Mouse (Mus musculus) intestine, postnatal 0 days (tissue): ENCODE measurements at regions not wholly inside any gene's neighbourhood (a gene's known extent, or its start where the extent isn't known, plus 50 kb on each side); places are given as distances from the start of the nearest gene placed in this dataset.

Source experiments
- ATAC-seq: fragments of 200-750 bp; cut with Nextera tagmentation; 2 replicates; pipeline ENCODE4 v1.8.0; 2017; ENCODE audit warnings: mild to moderate bottlenecking, moderate TSS enrichment, moderate library complexity
- H3K27ac ChIP-seq: fragments of 300-500 bp; sonication (generic); 2 replicates; pipeline ENCODE4 v1.5.1; 2014; ENCODE audit warnings: mild to moderate bottlenecking, low read depth, low read length, moderate library complexity
- H3K27me3 ChIP-seq: fragments of 300-500 bp; sonication (generic); replicated peaks from 2 replicates; pipeline ENCODE4 v1.6.1; 2014; ENCODE audit warnings: low read length, mixed read lengths; ENCODE audit not compliant: control insufficient read depth, insufficient read depth
- H3K36me3 ChIP-seq: fragments of 300-500 bp; sonication (generic); 2 replicates; pipeline ENCODE4 v1.6.1; 2014; ENCODE audit warnings: mild to moderate bottlenecking, moderate library complexity; ENCODE audit not compliant: control insufficient read depth, insufficient read depth
- H3K4me1 ChIP-seq: fragments of 300-500 bp; sonication (generic); replicated peaks from 2 replicates; pipeline ENCODE4 v1.6.1; 2014; ENCODE audit warnings: antibody characterized with exemption, low read length, mixed read lengths; ENCODE audit not compliant: control insufficient read depth, insufficient read depth
- H3K4me2 ChIP-seq: fragments of 300-500 bp; sonication (generic); replicated peaks from 2 replicates; pipeline ENCODE4 v1.6.1; 2014; ENCODE audit warnings: low read depth, mild to moderate bottlenecking, moderate library complexity
- H3K4me3 ChIP-seq: fragments of 300-500 bp; sonication (generic); 2 replicates; pipeline ENCODE4 v1.5.1; 2014; ENCODE audit warnings: low read depth, low read length
- H3K9ac ChIP-seq: fragments of 300-500 bp; sonication (generic); 2 replicates; pipeline ENCODE4 v1.6.1; 2014; ENCODE audit warnings: mild to moderate bottlenecking, low read depth, low read length
- H3K9me3 ChIP-seq: fragments of 300-500 bp; sonication (generic); 2 replicates; pipeline ENCODE4 v1.6.1; 2016; ENCODE audit warnings: mixed run types; ENCODE audit not compliant: control insufficient read depth
- CTCF ChIP-seq: sonication (generic); IDR thresholded peaks from 2 replicates; pipeline ENCODE4 v1.5.1; 2016; ENCODE audit warnings: low read depth, mild to moderate bottlenecking, control low read depth, antibody characterized with exemption, moderate library complexity
- WGBS: fragments of 180-500 bp; shearing (Covaris S2); extraction: QIAGEN DNeasy Blood & Tissue Kit; methylation state at CpG from one replicate; pipeline ENCODE4 v1.1.7; 2014; 5-methylcytosine and 5-hydroxymethylcytosine counted together

DNA sequence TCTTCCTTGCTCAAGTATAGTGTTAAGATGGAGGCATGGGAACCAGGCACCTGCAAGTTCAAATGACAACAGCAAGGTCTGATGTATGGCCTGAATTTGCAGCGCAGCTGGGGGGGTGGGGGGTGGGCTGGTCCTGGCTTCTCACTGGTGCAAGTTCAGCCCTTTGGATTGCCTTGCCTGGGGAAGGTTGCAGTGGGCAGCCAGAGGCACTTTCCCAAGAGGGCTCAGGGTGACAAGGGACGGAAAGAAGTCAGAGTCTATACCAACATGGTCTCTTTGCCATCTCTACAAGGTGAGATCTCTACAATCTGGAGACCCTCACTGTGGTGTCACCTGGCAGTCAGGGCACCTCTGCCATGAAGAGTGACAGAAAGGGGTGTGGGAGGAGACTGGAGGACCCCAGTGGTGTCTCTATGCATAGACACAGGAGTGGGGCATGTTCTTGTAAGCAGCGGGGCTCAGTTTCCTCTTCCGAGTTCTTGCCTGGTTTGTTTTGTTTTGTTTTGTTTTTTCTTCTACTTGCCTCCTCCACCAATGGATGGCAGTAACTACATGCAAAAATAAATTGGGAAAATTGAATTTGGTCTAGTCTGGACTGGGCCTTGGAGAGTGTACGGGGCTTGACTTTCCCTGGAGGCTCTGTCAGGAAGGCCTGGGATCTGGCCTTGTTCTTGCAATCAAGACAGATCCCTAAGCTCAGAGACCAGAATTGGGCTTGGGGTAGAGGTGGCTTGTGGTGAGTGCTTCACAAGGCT lies 284.4 kb upstream of the Cnr1 start:
- TF ChIP-seq CTCF: no peak
- 91% methylated on average over 5 of the region's 5 CpGs for WGBS
- Histone ChIP-seq H3K27me3 (no peaks in the 10 kb centered on the region), H3K4me1 (no peaks in the 10 kb centered on the region), H3K4me3 (no peak overlapping the region), H3K9ac (no peak overlapping the region), H3K9me3 (no peaks in the 10 kb centered on the region), H3K4me2 (no peak overlapping the region), H3K27ac (no peak overlapping the region), H3K36me3 (no peaks in the 10 kb centered on the region)
- ATAC-seq: no peak

DNA sequence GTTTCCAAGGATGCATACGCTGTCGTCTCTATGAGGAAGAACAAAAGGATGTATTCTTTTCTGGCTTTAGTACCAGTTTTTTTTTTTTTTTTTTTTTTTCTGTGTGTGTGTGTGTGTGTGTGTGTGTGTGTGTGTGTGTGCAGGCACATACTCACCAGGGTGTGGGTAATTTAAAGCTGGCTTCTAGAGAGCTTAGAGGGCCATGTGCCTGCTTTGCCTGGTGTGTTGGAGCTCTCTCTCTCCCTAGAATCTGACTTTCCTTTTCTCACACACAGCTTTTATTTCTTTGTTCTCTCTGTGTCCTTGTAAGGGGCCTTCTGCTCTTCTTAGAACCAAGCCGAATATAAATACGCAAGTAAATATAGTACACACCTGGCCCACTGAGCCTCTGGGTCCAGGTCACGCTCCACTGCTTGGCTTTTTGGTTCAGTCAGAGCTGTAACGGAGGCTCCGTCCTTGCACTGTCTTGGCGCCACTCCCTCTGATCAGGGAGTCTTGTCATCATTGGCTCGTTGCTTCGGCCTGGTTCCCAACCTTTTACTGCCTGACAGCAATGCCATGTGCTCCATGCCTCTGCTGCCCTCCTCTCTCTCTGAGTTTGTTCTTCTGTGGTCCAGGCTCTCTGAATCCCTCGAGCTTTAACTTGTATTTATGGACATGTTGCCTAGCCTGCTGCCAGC lies 283.7 kb upstream of the Cnr1 start:
- ATAC-seq: no peak
- H3K4me3 ChIP-seq: no peak overlapping the region
- no peaks in the 10 kb centered on the region for H3K4me1 ChIP-seq
- H3K36me3 ChIP-seq: no peaks in the 10 kb centered on the region
- no peak overlapping the region for H3K4me2 ChIP-seq
- no peak overlapping the region for H3K9ac ChIP-seq
- WGBS: 76% methylated on average over 11 of the region's 11 CpGs
- no peaks in the 10 kb centered on the region for H3K9me3 ChIP-seq
- no peaks in the 10 kb centered on the region for H3K27me3 ChIP-seq
- no peak for TF ChIP-seq CTCF
- no peak overlapping the region for H3K27ac ChIP-seq

DNA sequence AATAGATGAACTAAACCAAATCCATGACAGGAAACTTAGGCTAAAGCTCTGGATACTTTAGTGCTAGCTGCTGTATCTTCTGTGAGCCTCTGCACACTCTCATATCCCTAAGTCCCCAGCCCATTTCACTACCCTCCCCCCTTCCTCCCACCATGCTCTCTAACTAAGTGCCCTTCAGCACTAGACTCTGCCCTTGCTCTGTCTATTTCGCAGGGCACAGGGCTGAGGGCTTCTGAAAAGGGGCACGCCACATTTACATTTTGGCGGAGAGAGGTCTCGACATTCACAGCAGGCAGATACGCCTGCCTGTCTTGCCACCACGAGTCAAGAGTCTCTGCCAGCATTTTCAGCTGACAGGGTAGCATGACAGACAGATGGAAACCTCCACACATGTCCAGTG lies 282.5 kb upstream of the Cnr1 start:
- 88% methylated on average over 6 of the region's 6 CpGs for WGBS
- no peak overlapping the region for H3K27ac ChIP-seq
- no peaks in the 10 kb centered on the region for H3K36me3 ChIP-seq
- H3K9me3 ChIP-seq: no peaks in the 10 kb centered on the region
- no peaks in the 10 kb centered on the region for H3K27me3 ChIP-seq
- H3K4me1 ChIP-seq: no peaks in the 10 kb centered on the region
- no peak overlapping the region for H3K4me3 ChIP-seq
- no peak overlapping the region for H3K4me2 ChIP-seq
- no peak for ATAC-seq
- TF ChIP-seq CTCF: no peak
- H3K9ac ChIP-seq: no peak overlapping the region

DNA sequence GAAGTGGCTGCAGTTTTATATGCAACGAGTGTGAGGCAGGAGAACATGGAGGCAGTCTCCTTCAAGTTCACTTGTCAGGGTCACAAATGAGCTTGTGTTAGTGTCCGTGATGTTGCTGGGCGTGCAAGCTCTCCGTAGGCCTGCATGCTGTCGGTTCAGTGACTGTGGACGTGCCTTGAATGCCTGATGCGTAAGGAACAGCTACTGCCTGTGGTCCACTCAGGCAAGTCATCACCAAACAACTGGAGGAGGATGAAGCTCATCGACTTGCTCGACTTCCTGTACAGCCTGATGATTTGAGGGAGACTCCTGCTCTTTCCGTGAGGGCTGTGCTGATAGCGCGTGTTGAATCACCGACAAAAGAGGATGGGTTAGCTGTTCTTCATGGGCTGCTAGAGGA lies 281.9 kb upstream of the Cnr1 start:
- no peak for ATAC-seq
- Histone ChIP-seq H3K9ac (no peak overlapping the region), H3K36me3 (no peaks in the 10 kb centered on the region), H3K4me3 (no peak overlapping the region), H3K9me3 (no peaks in the 10 kb centered on the region), H3K4me1 (no peaks in the 10 kb centered on the region), H3K27me3 (no peaks in the 10 kb centered on the region), H3K27ac (no peak overlapping the region), H3K4me2 (no peak overlapping the region)
- no peak for TF ChIP-seq CTCF
- 89% methylated on average over 13 of the region's 13 CpGs for WGBS

DNA sequence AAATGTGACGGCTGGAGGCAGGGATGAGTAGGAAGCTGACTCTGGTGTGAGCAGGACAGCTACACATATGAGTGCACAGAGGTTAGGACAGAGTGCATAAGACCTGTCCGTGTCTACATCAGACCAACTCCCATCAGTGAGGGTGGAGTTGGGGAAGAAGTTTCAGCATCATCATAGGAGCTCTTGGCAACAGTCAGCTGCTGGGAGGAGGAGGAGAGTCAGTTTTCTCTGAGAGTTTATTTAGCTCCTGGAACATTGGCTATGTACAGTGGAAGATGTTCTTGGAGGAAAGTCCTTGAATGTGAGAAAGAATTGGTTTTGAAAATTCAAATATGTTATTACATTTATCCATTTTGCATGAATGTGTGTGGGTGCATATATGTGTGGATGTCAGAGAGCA lies 279.2 kb upstream of the Cnr1 start:
- no peak overlapping the region for H3K4me2 ChIP-seq
- TF ChIP-seq CTCF: no peak
- H3K9ac ChIP-seq: no peak overlapping the region
- no peaks in the 10 kb centered on the region for H3K27me3 ChIP-seq
- H3K27ac ChIP-seq: no peak overlapping the region
- H3K36me3 ChIP-seq: no peaks in the 10 kb centered on the region
- no peak for ATAC-seq
- no peak overlapping the region for H3K4me3 ChIP-seq
- no peaks in the 10 kb centered on the region for H3K9me3 ChIP-seq
- H3K4me1 ChIP-seq: no peaks in the 10 kb centered on the region
- WGBS: 79% methylated on average over 2 of the region's 2 CpGs

DNA sequence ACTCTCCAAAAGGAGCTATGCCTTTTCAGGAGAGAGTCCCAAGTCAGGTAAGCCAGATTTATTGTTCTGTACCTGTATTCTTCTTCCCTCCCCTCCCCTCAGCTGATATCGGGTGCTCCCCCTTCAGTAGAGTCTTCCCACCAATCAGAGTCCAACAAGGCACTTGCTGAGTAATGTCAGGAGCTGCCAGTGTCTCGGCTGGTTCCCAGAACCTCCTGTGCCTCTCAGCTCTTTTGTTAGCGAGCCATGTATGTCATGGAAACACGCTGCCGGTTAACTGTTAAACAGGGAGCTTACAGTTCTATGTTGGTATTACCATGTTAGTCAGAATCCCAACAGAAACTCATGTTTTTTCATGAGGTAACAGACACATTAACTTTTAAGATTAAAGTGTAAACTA lies 273.1 kb upstream of the Cnr1 start:
- no peak for ATAC-seq
- WGBS: 73% methylated on average over 5 of the region's 5 CpGs
- Histone ChIP-seq H3K27me3 (no peaks in the 10 kb centered on the region), H3K27ac (no peak overlapping the region), H3K9ac (no peak overlapping the region), H3K36me3 (no peaks in the 10 kb centered on the region), H3K4me2 (no peak overlapping the region), H3K4me1 (no peaks in the 10 kb centered on the region), H3K9me3 (no peaks in the 10 kb centered on the region), H3K4me3 (no peak overlapping the region)
- no peak for TF ChIP-seq CTCF
